Mouse (Mus musculus) testis, adult 2 months (tissue): ENCODE measurements around the gene Grpr.

Experiments
- CTCF ChIP-seq: fragments of 200-500 bp; IDR thresholded peaks from 2 replicates; pipeline ENCODE4 v1.5.1; 2012; ENCODE audit warnings: low read depth, mild to moderate bottlenecking, inconsistent platforms, low read length, moderate library complexity; ENCODE audit not compliant: control insufficient read depth, insufficient read depth, insufficient replicate concordance
- POLR2A ChIP-seq: fragments of 200-500 bp; IDR thresholded peaks from 2 replicates; pipeline ENCODE4 v1.6.1; 2012; ENCODE audit warnings: low read depth, mild to moderate bottlenecking, inconsistent platforms, low read length, moderate library complexity; ENCODE audit not compliant: control insufficient read depth

- TF ChIP-seq POLR2A (no peak), CTCF (no peak)
Observed at GRCm38 (mm10) chrX:163518963-163519541, 30.4 kb downstream of the Grpr start.
